Mouse (Mus musculus) yolk sac, embryonic 10.5 days (tissue): ENCODE measurements around the gene Ldb2.
A peak's percentile ranks its signal among the peaks of the same experiment; 100 is the strongest.

Source experiments
- DNase-seq: peaks from one replicate; pipeline ENCODE4 v3.0.0-alpha.2; 2017; ENCODE audit warnings: low spot score

Ldb2 gene

GRCm38 (mm10) chr5:44719872-44720271, 79.6 kb downstream of the Ldb2 start:
- no peak for DNase-seq

- no peak for DNase-seq
Measured at GRCm38 (mm10) chr5:44714508-44714907, 85.0 kb downstream of the Ldb2 start.

- no peak for DNase-seq
Measured at GRCm38 (mm10) chr5:44713181-44713789, 86.2 kb downstream of the Ldb2 start.

GRCm38 (mm10) chr5:44711211-44711610, 88.3 kb downstream of the Ldb2 start:
- no peak for DNase-seq

GRCm38 (mm10) chr5:44710132-44710871, 89.2 kb downstream of the Ldb2 start:
- DNase-seq = peak; percentile 26

- DNase-seq = no peak
Measured at GRCm38 (mm10) chr5:44709276-44709675, 90.2 kb downstream of the Ldb2 start.

GRCm38 (mm10) chr5:44707946-44708345, 91.5 kb downstream of the Ldb2 start:
- no peak for DNase-seq

- DNase-seq = peak; percentile 9
Measured at GRCm38 (mm10) chr5:44706997-44707698, 92.3 kb downstream of the Ldb2 start.

- no peak for DNase-seq
Measured at GRCm38 (mm10) chr5:44697993-44698392, 101.5 kb downstream of the Ldb2 start.

- no peak for DNase-seq
Measured at GRCm38 (mm10) chr5:44696548-44696947, 102.9 kb downstream of the Ldb2 start.

- no peak for DNase-seq
Measured at GRCm38 (mm10) chr5:44693674-44694073, 105.8 kb downstream of the Ldb2 start.

- DNase-seq = peak; percentile 15
Measured at GRCm38 (mm10) chr5:44686344-44686743, 113.1 kb downstream of the Ldb2 start.

GRCm38 (mm10) chr5:44681054-44681638, 118.3 kb downstream of the Ldb2 start:
- DNase-seq = no peak

GRCm38 (mm10) chr5:44677814-44678213, 121.7 kb downstream of the Ldb2 start:
- no peak for DNase-seq

- no peak for DNase-seq
Measured at GRCm38 (mm10) chr5:44676145-44676754, 123.2 kb downstream of the Ldb2 start.

GRCm38 (mm10) chr5:44670336-44670735, 129.1 kb downstream of the Ldb2 start:
- DNase-seq = no peak

GRCm38 (mm10) chr5:44667907-44668306, 131.6 kb downstream of the Ldb2 start:
- DNase-seq = no peak

GRCm38 (mm10) chr5:44667383-44667782, 132.1 kb downstream of the Ldb2 start:
- DNase-seq = no peak

- no peak for DNase-seq
Measured at GRCm38 (mm10) chr5:44659651-44660050, 139.8 kb downstream of the Ldb2 start.

GRCm38 (mm10) chr5:44656707-44657106, 142.8 kb downstream of the Ldb2 start:
- no peak for DNase-seq

- DNase-seq = no peak
Measured at GRCm38 (mm10) chr5:44654403-44654802, 145.1 kb downstream of the Ldb2 start.

GRCm38 (mm10) chr5:44646842-44647190, 152.7 kb downstream of the Ldb2 start:
- no peak for DNase-seq
